Mouse (Mus musculus) ZHBTc4 (cell line): ENCODE measurements at regions not wholly inside any gene's neighbourhood (a gene's known extent, or its start where the extent isn't known, plus 50 kb on each side); places are given as distances from the start of the nearest gene placed in this dataset.

Experiments
- DNase-seq: peaks from one replicate; pipeline ENCODE4 v3.0.0-alpha.2; 2011; ENCODE audit warnings: low read depth, low spot score

- DNase-seq = no peak
Observed at GRCm38 (mm10) chr4:149844971-149845370, 70.9 kb upstream of the Slc25a33 start.

- DNase-seq = no peak
Observed at GRCm38 (mm10) chr4:149843736-149844135, 69.7 kb upstream of the Slc25a33 start.

- no peak for DNase-seq
Observed at GRCm38 (mm10) chr4:149842906-149843305, 68.8 kb upstream of the Slc25a33 start.

- DNase-seq = peak; percentile 93
Observed at GRCm38 (mm10) chr4:149841856-149842255, 67.8 kb upstream of the Slc25a33 start.

GRCm38 (mm10) chr4:149840511-149841292 lies 66.6 kb upstream of the Slc25a33 start:
- DNase-seq = no peak

- DNase-seq = peak; percentile 61
Observed at GRCm38 (mm10) chr4:149838682-149839081, 64.6 kb upstream of the Slc25a33 start.

- DNase-seq = no peak
Observed at GRCm38 (mm10) chr4:149834646-149835156, 60.6 kb upstream of the Slc25a33 start.

- no peak for DNase-seq
Observed at GRCm38 (mm10) chr4:149832446-149833101, 58.5 kb upstream of the Slc25a33 start.

- DNase-seq = no peak
Observed at GRCm38 (mm10) chr4:149830551-149831192, 56.6 kb upstream of the Slc25a33 start.

GRCm38 (mm10) chr4:149829964-149830363 lies 55.9 kb upstream of the Slc25a33 start:
- no peak for DNase-seq

GRCm38 (mm10) chr4:149827784-149828183 lies 53.7 kb upstream of the Slc25a33 start:
- no peak for DNase-seq
